Mouse (Mus musculus) adrenal gland (tissue): ENCODE results near the gene Kctd15.

Source experiments
- intact Hi-C: fragments of 180-260 bp; cut with DNase I; formaldehyde crosslinking; loops from one replicate; pipeline ENCODE4 v1.15.1; 2025

The Kctd15 gene

GRCm38 (mm10) chr7:34630211-34631085, 26.1 kb downstream of the Kctd15 start:
- intact Hi-C loops = no loop called here

GRCm38 (mm10) chr7:34629702-34630210, 26.8 kb downstream of the Kctd15 start:
- intact Hi-C loops = no loop called here

GRCm38 (mm10) chr7:34620411-34620810, 36.1 kb downstream of the Kctd15 start:
- intact Hi-C loops = no loop called here

- intact Hi-C loops = loop anchor here (5.0 kb wide), 1 partner anchor 34 kb away; no protein-coding TSS in a partner anchor
These were observed 38.2 kb downstream of the Kctd15 start for GRCm38 (mm10) chr7:34618141-34618890.

- intact Hi-C loops = loop anchor here (5.0 kb wide), 1 partner anchor 36 kb away; no protein-coding TSS in a partner anchor
These were observed 40.3 kb downstream of the Kctd15 start for GRCm38 (mm10) chr7:34616275-34616674.

GRCm38 (mm10) chr7:34610445-34610844, 46.1 kb downstream of the Kctd15 start:
- intact Hi-C loops = no loop called here

GRCm38 (mm10) chr7:34607334-34607970, 49.1 kb downstream of the Kctd15 start:
- intact Hi-C loops = no loop called here

GRCm38 (mm10) chr7:34606729-34607128, 49.8 kb downstream of the Kctd15 start:
- intact Hi-C loops = no loop called here

GRCm38 (mm10) chr7:34606051-34606450, 50.5 kb downstream of the Kctd15 start:
- intact Hi-C loops = no loop called here

- intact Hi-C loops = no loop called here
These were observed 58.0 kb downstream of the Kctd15 start for GRCm38 (mm10) chr7:34598576-34598975.

GRCm38 (mm10) chr7:34597986-34598385, 58.5 kb downstream of the Kctd15 start:
- intact Hi-C loops = no loop called here

- intact Hi-C loops = no loop called here
These were observed 59.8 kb downstream of the Kctd15 start for GRCm38 (mm10) chr7:34596531-34597235.

GRCm38 (mm10) chr7:34595307-34595565, 61.3 kb downstream of the Kctd15 start:
- intact Hi-C loops = no loop called here

GRCm38 (mm10) chr7:34594501-34595306, 61.8 kb downstream of the Kctd15 start:
- intact Hi-C loops = no loop called here

- intact Hi-C loops = no loop called here
These were observed 65.8 kb downstream of the Kctd15 start for GRCm38 (mm10) chr7:34590711-34591110.
